Mouse (Mus musculus): ENCODE measurements around the gene Zfp711. TPM values are rescaled to one million over a fixed set of nuclear protein-coding genes. Genes with fewer than 3 reads are reported as not detected.

The Zfp711 gene
- 7.8 and 9.8 TPM in 2 replicates for polyA plus RNA-seq (2014; fragmentation: Nextera tagmentation; extraction: Ambion mirVana)

- Histone ChIP-seq H3K36me3 (ENCODE audit: control insufficient read depth, insufficient read depth, low read length) (no peaks in the 10 kb centered on the region), H3K9me3 (ENCODE audit: control insufficient read depth, low read length) (no peaks in the 10 kb centered on the region), H3K27me3 (ENCODE audit: control insufficient read depth, insufficient read depth, low read length) (no peaks in the 10 kb centered on the region), H3K4me1 (ENCODE audit: control insufficient read depth in 2 of 2, insufficient read depth in 2 of 2, low read length in 2 of 2) (no peaks in the 10 kb centered on the region), H3K4me3 (ENCODE audit: control insufficient read depth in 1 of 2, insufficient read depth in 1 of 2, low read depth in 1 of 2, low read length in 2 of 2) (peak within 1 kb of the TSS; percentile 64 to 76), H3K9ac (ENCODE audit: low read length) (peak within 1 kb of the TSS; percentile 78), H3K4me2 (ENCODE audit: low read length) (peak within 1 kb of the TSS; percentile 66), H3K27ac (replicated peaks in 1 of 2; ENCODE audit: control insufficient read depth in 1 of 2, insufficient read depth in 1 of 2, low read depth in 2 of 2, low read length in 2 of 2) (peak within 1 kb of the TSS; percentile 71 to 81)
- peak; percentile 96 for ATAC-seq (ENCODE audit: insufficient number of reproducible peaks, insufficient read depth, low FRiP score, low read depth)
- WGBS, result 21% methylated on average over 57 of the region's 79 CpGs
Measured at GRCm38 (mm10) chrX:112600511-112601305, at the start of gene Zfp711. Gene Zfp711 (plus strand): TSS chrX:112600526.

GRCm38 (mm10) chrX:112567716-112568115 is 32.6 kb upstream of the Zfp711 start:
- 65% methylated on average over 2 of the region's 2 CpGs for WGBS
- no peak overlapping the region for H3K27ac ChIP-seq (replicated peaks in 1 of 2; ENCODE audit: control insufficient read depth in 1 of 2, insufficient read depth in 1 of 2, low read depth in 2 of 2, low read length in 2 of 2)
- H3K4me3 ChIP-seq (ENCODE audit: control insufficient read depth in 1 of 2, insufficient read depth in 1 of 2, low read depth in 1 of 2, low read length in 2 of 2), result no peak overlapping the region
- no peaks in the 10 kb centered on the region for H3K27me3 ChIP-seq (ENCODE audit: control insufficient read depth, insufficient read depth, low read length)
- no peaks in the 10 kb centered on the region for H3K36me3 ChIP-seq (ENCODE audit: control insufficient read depth, insufficient read depth, low read length)
- no peak overlapping the region for H3K9ac ChIP-seq (ENCODE audit: low read length)
- no peaks in the 10 kb centered on the region for H3K9me3 ChIP-seq (ENCODE audit: control insufficient read depth, low read length)
- no peak overlapping the region for H3K4me2 ChIP-seq (ENCODE audit: low read length)
- no peaks in the 10 kb centered on the region for H3K4me1 ChIP-seq (ENCODE audit: control insufficient read depth in 2 of 2, insufficient read depth in 2 of 2, low read length in 2 of 2)
- no peak for ATAC-seq (ENCODE audit: insufficient number of reproducible peaks, insufficient read depth, low FRiP score, low read depth)

- peak overlapping the region; percentile 64 to 76 for H3K4me3 ChIP-seq (ENCODE audit: control insufficient read depth in 1 of 2, insufficient read depth in 1 of 2, low read depth in 1 of 2, low read length in 2 of 2)
- no peaks in the 10 kb centered on the region for H3K36me3 ChIP-seq (ENCODE audit: control insufficient read depth, insufficient read depth, low read length)
- H3K4me2 ChIP-seq (ENCODE audit: low read length), result peak overlapping the region; percentile 66
- no peaks in the 10 kb centered on the region for H3K27me3 ChIP-seq (ENCODE audit: control insufficient read depth, insufficient read depth, low read length)
- ATAC-seq (ENCODE audit: insufficient number of reproducible peaks, insufficient read depth, low FRiP score, low read depth), result peak; percentile 69
- no peaks in the 10 kb centered on the region for H3K4me1 ChIP-seq (ENCODE audit: control insufficient read depth in 2 of 2, insufficient read depth in 2 of 2, low read length in 2 of 2)
- peak overlapping the region; percentile 78 for H3K9ac ChIP-seq (ENCODE audit: low read length)
- 16% methylated on average over 74 of the region's 81 CpGs for WGBS
- peak overlapping the region in 1 of 2 experiments; percentile 71; a peak in 2 of 4 replicates for H3K27ac ChIP-seq (replicated peaks in 1 of 2; ENCODE audit: control insufficient read depth in 1 of 2, insufficient read depth in 1 of 2, low read depth in 2 of 2, low read length in 2 of 2)
- H3K9me3 ChIP-seq (ENCODE audit: control insufficient read depth, low read length), result no peaks in the 10 kb centered on the region
Measured at GRCm38 (mm10) chrX:112601306-112602120, 1.2 kb downstream of the Zfp711 start.

- Histone ChIP-seq H3K4me2 (ENCODE audit: low read length) (no peak overlapping the region), H3K4me3 (ENCODE audit: control insufficient read depth in 1 of 2, insufficient read depth in 1 of 2, low read depth in 1 of 2, low read length in 2 of 2) (no peak overlapping the region), H3K27me3 (ENCODE audit: control insufficient read depth, insufficient read depth, low read length) (no peaks in the 10 kb centered on the region), H3K36me3 (ENCODE audit: control insufficient read depth, insufficient read depth, low read length) (no peaks in the 10 kb centered on the region), H3K9me3 (ENCODE audit: control insufficient read depth, low read length) (no peaks in the 10 kb centered on the region), H3K4me1 (ENCODE audit: control insufficient read depth in 2 of 2, insufficient read depth in 2 of 2, low read length in 2 of 2) (no peaks in the 10 kb centered on the region), H3K27ac (replicated peaks in 1 of 2; ENCODE audit: control insufficient read depth in 1 of 2, insufficient read depth in 1 of 2, low read depth in 2 of 2, low read length in 2 of 2) (no peak overlapping the region), H3K9ac (ENCODE audit: low read length) (no peak overlapping the region)
- ATAC-seq (ENCODE audit: insufficient number of reproducible peaks, insufficient read depth, low FRiP score, low read depth), result no peak
- 30% methylated on average over 1 of the region's 1 CpGs for whole genome bisulfite sequencing
Measured at GRCm38 (mm10) chrX:112675525-112675924, 75.2 kb downstream of the Zfp711 start.

GRCm38 (mm10) chrX:112680605-112681004 is 80.3 kb downstream of the Zfp711 start:
- WGBS, result 38% methylated on average over 5 of the region's 5 CpGs
- Histone ChIP-seq H3K4me3 (ENCODE audit: control insufficient read depth in 1 of 2, insufficient read depth in 1 of 2, low read depth in 1 of 2, low read length in 2 of 2) (no peak overlapping the region), H3K4me2 (ENCODE audit: low read length) (no peak overlapping the region), H3K9ac (ENCODE audit: low read length) (no peak overlapping the region), H3K27me3 (ENCODE audit: control insufficient read depth, insufficient read depth, low read length) (no peaks in the 10 kb centered on the region), H3K9me3 (ENCODE audit: control insufficient read depth, low read length) (no peaks in the 10 kb centered on the region), H3K27ac (replicated peaks in 1 of 2; ENCODE audit: control insufficient read depth in 1 of 2, insufficient read depth in 1 of 2, low read depth in 2 of 2, low read length in 2 of 2) (no peak overlapping the region), H3K4me1 (ENCODE audit: control insufficient read depth in 2 of 2, insufficient read depth in 2 of 2, low read length in 2 of 2) (no peaks in the 10 kb centered on the region), H3K36me3 (ENCODE audit: control insufficient read depth, insufficient read depth, low read length) (no peaks in the 10 kb centered on the region)
- ATAC-seq (ENCODE audit: insufficient number of reproducible peaks, insufficient read depth, low FRiP score, low read depth), result no peak

Other genes starting within 250 kb of the Zfp711 start
- gene Satl1, start 193.7 kb upstream of the Zfp711 start, polyA plus RNA-seq (2014; fragmentation: Nextera tagmentation; extraction: Ambion mirVana), result not detected in 2 replicates
- gene 2010106E10Rik, start 105.3 kb upstream of the Zfp711 start, polyA plus RNA-seq (2014; fragmentation: Nextera tagmentation; extraction: Ambion mirVana), result not detected in 2 replicates
- 0.09 TPM in 1 of 2 replicates, not detected in the other for gene Pof1b, start 98.1 kb downstream of the Zfp711 start, polyA plus RNA-seq (2014; fragmentation: Nextera tagmentation; extraction: Ambion mirVana)

All from heart, embryonic 14.5 days (tissue).